Mouse (Mus musculus) hematopoietic multipotent progenitor cell, adult 10-12 weeks (in vitro differentiated cells): ENCODE data around the gene Smo. TPM values are rescaled to one million over a fixed set of nuclear protein-coding genes. Genes with fewer than 3 reads are reported as not detected.

Experiments
- polyA plus RNA-seq: library from polyadenylated mRNA; stranded (reverse); fragments of >175 nt; gene quantifications from 2 replicates; pipeline ENCODE4 v1.2.3, GENCODE M21; 2012; ENCODE audit warnings: low replicate concordance

Gene Smo
- 1.8 and 3.9 TPM in 2 replicates for polyA plus RNA-seq

GRCm38 (mm10) chr6:29735336-29735688 is at the start of gene Smo:
Gene Smo, plus strand, starts transcription at chr6:29735503.

GRCm38 (mm10) chr6:29693953-29694352 is 41.4 kb upstream of the Smo start, which contains the start of gene Tspan33:
Gene Tspan33, plus strand, starts transcription at chr6:29694222.

GRCm38 (mm10) chr6:29767813-29768660 is 32.7 kb downstream of the Smo start, which contains the start of gene Ahcyl2:
Gene Ahcyl2, plus strand, starts transcription at chr6:29768011.

Other genes with a start within 250 kb of the Smo start
- 0.47 and 0.99 TPM in 2 replicates for gene Kcp, start 227.6 kb upstream of the Smo start, polyA plus RNA-seq
- 146 and 322 TPM in 2 replicates for gene Irf5, start 208.9 kb upstream of the Smo start, polyA plus RNA-seq
- gene Tnpo3, start 125.6 kb upstream of the Smo start, polyA plus RNA-seq: 24.2 and 33.8 TPM in 2 replicates
- 8.7 and 41.4 TPM in 2 replicates for gene Tspan33, start 41.3 kb upstream of the Smo start, polyA plus RNA-seq
- 14.3 and 82.2 TPM in 2 replicates for gene Ahcyl2, start 32.5 kb downstream of the Smo start, polyA plus RNA-seq
- 0.20 and 0.39 TPM in 2 replicates for gene Strip2, start 181.5 kb downstream of the Smo start, polyA plus RNA-seq